Mouse (Mus musculus): ENCODE measurements around the gene Hba-a1. TPM values are rescaled to one million over a fixed set of nuclear protein-coding genes. Genes with fewer than 3 reads are reported as not detected.
"Not testable (repeated sequence)": the region's sequence is repeated elsewhere in the genome, so short reads cannot be mapped to it uniquely, and the experiment has no call there.

The Hba-a1 gene
- polyA plus RNA-seq (2014; fragmentation: Nextera tagmentation; extraction: Ambion mirVana) = 2,022 and 2,164 TPM in 2 replicates

DNA sequence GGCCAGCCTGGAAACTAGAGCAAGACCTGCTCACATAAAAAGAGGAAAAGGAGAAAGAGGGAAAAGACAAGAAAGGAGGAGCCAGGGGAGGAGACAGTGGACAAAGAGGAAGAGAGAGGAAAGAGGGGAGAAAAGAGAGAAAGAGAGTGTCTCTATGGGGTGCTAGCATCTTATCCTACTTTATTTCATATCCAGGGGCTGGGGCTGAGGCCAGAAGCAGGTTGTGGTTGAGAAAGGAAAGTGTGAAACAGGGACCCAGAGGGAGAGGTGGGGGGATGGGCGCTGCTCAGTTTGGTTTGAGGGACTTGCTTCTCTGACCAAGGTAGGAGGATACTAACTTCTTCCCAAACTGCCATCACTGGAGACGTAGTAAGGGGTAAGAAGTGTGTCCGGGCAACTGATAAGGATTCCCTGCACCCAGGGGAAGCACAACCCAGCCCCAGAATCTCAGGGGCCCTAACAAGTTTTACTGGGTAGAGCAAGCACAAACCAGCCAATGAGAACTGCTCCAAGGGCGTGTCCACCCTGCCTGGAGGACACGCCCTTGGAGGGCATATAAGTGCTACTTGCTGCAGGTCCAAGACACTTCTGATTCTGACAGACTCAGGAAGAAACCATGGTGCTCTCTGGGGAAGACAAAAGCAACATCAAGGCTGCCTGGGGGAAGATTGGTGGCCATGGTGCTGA lies at the start of gene Hba-a1:
Hba-a1 (plus strand) TSS at position 421 of the 687 bp plus-strand sequence.
- 29% methylated on average over 1 of the region's 5 CpGs for WGBS
- H3K27ac ChIP-seq (replicated peaks; ENCODE audit: low read depth, low read length); H3K4me3 ChIP-seq (ENCODE audit: low read depth, low read length); H3K4me2 ChIP-seq (ENCODE audit: low read depth, severe bottlenecking); DNase-seq (ENCODE audit: low spot score); H3K9ac ChIP-seq (ENCODE audit: low read length); H3K9me3 ChIP-seq (ENCODE audit: control insufficient read depth, low read length); H3K36me3 ChIP-seq (ENCODE audit: control insufficient read depth, insufficient read depth, low read length); H3K4me1 ChIP-seq (ENCODE audit: control insufficient read depth, insufficient read depth, low read length); H3K27me3 ChIP-seq (ENCODE audit: control insufficient read depth, insufficient read depth, low read length); ATAC-seq (ENCODE audit: insufficient number of reproducible peaks, low FRiP score, low TSS enrichment, low read depth): not testable (repeated sequence)

DNA sequence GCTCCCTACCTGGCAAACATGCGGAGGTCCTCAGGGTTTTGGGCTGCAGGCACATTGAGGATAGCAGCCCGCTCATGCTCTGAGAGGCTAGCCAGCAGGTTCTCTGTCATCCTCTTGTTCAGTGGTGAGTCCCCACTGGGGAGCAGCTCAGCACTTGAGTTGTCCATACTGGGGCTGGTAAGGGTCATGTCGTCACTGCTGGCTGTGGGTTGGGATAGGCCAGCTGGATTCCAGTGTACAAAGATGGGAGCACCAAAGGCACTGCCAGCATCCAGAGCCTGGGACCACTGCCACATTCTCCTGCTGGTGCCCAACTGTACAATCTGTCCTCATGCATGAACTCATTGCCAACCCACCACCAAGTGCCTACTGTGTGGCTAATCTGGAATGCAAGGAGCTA lies 49.4 kb upstream of the Hba-a1 start:
- Histone ChIP-seq H3K4me1 (ENCODE audit: control insufficient read depth, insufficient read depth, low read length) (no peaks in the 10 kb centered on the region), H3K27ac (replicated peaks; ENCODE audit: low read depth, low read length) (no peak overlapping the region), H3K9me3 (ENCODE audit: control insufficient read depth, low read length) (no peaks in the 10 kb centered on the region), H3K27me3 (ENCODE audit: control insufficient read depth, insufficient read depth, low read length) (no peaks in the 10 kb centered on the region), H3K36me3 (ENCODE audit: control insufficient read depth, insufficient read depth, low read length) (peaks cover 6% of the 10 kb centered on the region; the same call in 1 of the 2 replicates), H3K4me3 (ENCODE audit: low read depth, low read length) (no peak overlapping the region), H3K4me2 (ENCODE audit: low read depth, severe bottlenecking) (no peak overlapping the region), H3K9ac (ENCODE audit: low read length) (no peak overlapping the region)
- DNase-seq (ENCODE audit: low spot score) = no peak
- ATAC-seq (ENCODE audit: insufficient number of reproducible peaks, low FRiP score, low TSS enrichment, low read depth) = no peak
- 89% methylated on average over 3 of the region's 3 CpGs for WGBS

DNA sequence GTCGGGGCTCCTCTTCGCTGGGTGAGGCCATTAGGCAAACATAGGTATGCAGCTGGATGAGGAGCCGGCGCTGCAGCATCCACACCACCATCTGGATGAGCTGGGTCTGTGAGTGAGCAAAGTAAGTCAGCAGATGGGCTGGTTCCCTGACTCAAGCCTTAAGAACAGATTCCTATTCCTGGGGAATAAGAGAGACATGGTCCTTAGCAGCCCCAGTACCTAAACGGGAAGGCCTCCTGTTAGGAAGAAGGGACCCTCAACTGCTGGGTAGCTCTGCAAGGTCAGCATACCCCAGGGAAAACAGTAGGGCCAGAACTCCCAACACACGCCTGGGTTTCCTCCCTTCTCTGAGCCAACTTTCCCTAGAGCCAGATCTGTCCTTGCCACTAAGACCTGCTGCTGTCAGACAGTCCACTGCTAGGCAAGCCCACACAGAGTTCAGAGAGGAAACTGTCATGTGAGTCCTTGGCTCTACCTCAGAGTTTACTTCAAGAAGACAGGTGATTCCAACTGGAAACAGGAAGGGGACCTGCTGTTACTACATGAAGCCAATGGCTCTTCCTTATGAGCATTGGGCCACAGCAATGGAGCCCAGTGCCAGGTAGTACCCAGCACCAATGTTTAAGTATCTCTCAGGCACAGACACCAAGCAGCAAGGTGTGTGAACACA lies 48.4 kb upstream of the Hba-a1 start:
- no peak overlapping the region for H3K9ac ChIP-seq (ENCODE audit: low read length)
- WGBS = 92% methylated on average over 6 of the region's 6 CpGs

DNA sequence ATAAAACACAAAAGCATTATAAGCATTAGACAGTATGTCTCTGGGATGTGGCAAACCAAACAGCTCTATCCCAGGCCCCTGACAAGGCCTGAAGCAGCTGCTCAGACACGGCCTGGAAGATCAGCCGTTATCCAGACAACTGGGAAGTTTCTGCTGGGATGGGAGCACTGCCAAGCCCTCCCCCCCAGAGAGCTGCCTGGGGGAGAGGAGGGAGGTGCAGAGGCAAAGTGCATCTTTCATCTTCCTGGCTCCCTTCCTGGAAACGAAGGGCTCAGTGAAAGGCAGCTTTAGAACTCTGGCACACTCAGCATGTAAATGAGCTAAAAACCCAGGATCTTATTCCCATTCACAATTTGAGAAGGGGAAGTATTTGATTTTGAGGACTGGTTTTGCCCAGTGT lies 47.7 kb upstream of the Hba-a1 start:
- Histone ChIP-seq H3K27ac (replicated peaks; ENCODE audit: low read depth, low read length) (no peak overlapping the region), H3K4me2 (ENCODE audit: low read depth, severe bottlenecking) (no peak overlapping the region), H3K4me3 (ENCODE audit: low read depth, low read length) (no peak overlapping the region), H3K36me3 (ENCODE audit: control insufficient read depth, insufficient read depth, low read length) (peaks cover 8% of the 10 kb centered on the region; the same call in 1 of the 2 replicates), H3K27me3 (ENCODE audit: control insufficient read depth, insufficient read depth, low read length) (no peaks in the 10 kb centered on the region), H3K9me3 (ENCODE audit: control insufficient read depth, low read length) (no peaks in the 10 kb centered on the region), H3K9ac (ENCODE audit: low read length) (no peak overlapping the region), H3K4me1 (ENCODE audit: control insufficient read depth, insufficient read depth, low read length) (no peaks in the 10 kb centered on the region)
- no peak for ATAC-seq (ENCODE audit: insufficient number of reproducible peaks, low FRiP score, low TSS enrichment, low read depth)
- 82% methylated on average over 3 of the region's 3 CpGs for WGBS
- DNase-seq (ENCODE audit: low spot score) = no peak

More for the DNA sequence above, 48.4 kb upstream of the Hba-a1 start:
- Histone ChIP-seq H3K4me1 (ENCODE audit: control insufficient read depth, insufficient read depth, low read length) (no peaks in the 10 kb centered on the region), H3K27me3 (ENCODE audit: control insufficient read depth, insufficient read depth, low read length) (no peaks in the 10 kb centered on the region), H3K9me3 (ENCODE audit: control insufficient read depth, low read length) (no peaks in the 10 kb centered on the region), H3K4me2 (ENCODE audit: low read depth, severe bottlenecking) (no peak overlapping the region), H3K27ac (replicated peaks; ENCODE audit: low read depth, low read length) (no peak overlapping the region), H3K36me3 (ENCODE audit: control insufficient read depth, insufficient read depth, low read length) (peaks cover 8% of the 10 kb centered on the region; the same call in 1 of the 2 replicates), H3K4me3 (ENCODE audit: low read depth, low read length) (no peak overlapping the region)
- DNase-seq (ENCODE audit: low spot score) (no peak), ATAC-seq (ENCODE audit: insufficient number of reproducible peaks, low FRiP score, low TSS enrichment, low read depth) (no peak)

DNA sequence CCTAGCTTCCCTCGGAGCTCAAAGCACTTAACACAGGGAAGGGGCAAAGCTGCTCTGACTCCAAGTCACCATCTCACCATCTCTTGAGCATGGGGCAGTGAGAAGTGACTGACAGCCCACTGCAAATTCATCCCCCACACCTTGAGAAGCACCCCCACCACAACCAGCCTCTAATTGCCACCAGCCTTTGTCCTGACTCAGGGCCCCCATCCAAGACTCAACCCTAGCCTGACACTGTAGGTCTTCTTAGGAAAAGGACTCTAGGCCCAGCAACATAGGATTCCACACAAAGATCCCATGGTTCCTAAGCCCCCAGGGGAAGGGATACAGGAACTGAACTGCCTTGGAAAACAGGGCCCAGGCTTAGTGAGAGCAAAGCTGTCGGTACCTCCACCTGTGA lies 47.2 kb upstream of the Hba-a1 start:
- H3K9me3 ChIP-seq (ENCODE audit: control insufficient read depth, low read length) = no peaks in the 10 kb centered on the region
- no peaks in the 10 kb centered on the region for H3K4me1 ChIP-seq (ENCODE audit: control insufficient read depth, insufficient read depth, low read length)
- no peak overlapping the region for H3K9ac ChIP-seq (ENCODE audit: low read length)
- DNase-seq (ENCODE audit: low spot score) (no peak), ATAC-seq (ENCODE audit: insufficient number of reproducible peaks, low FRiP score, low TSS enrichment, low read depth) (no peak)
- H3K27ac ChIP-seq (replicated peaks; ENCODE audit: low read depth, low read length) = no peak overlapping the region
- H3K4me3 ChIP-seq (ENCODE audit: low read depth, low read length) = no peak overlapping the region
- peaks cover 8% of the 10 kb centered on the region; the same call in 1 of the 2 replicates for H3K36me3 ChIP-seq (ENCODE audit: control insufficient read depth, insufficient read depth, low read length)
- H3K27me3 ChIP-seq (ENCODE audit: control insufficient read depth, insufficient read depth, low read length) = no peaks in the 10 kb centered on the region
- H3K4me2 ChIP-seq (ENCODE audit: low read depth, severe bottlenecking) = no peak overlapping the region
- WGBS = 83% methylated on average over 2 of the region's 2 CpGs

DNA sequence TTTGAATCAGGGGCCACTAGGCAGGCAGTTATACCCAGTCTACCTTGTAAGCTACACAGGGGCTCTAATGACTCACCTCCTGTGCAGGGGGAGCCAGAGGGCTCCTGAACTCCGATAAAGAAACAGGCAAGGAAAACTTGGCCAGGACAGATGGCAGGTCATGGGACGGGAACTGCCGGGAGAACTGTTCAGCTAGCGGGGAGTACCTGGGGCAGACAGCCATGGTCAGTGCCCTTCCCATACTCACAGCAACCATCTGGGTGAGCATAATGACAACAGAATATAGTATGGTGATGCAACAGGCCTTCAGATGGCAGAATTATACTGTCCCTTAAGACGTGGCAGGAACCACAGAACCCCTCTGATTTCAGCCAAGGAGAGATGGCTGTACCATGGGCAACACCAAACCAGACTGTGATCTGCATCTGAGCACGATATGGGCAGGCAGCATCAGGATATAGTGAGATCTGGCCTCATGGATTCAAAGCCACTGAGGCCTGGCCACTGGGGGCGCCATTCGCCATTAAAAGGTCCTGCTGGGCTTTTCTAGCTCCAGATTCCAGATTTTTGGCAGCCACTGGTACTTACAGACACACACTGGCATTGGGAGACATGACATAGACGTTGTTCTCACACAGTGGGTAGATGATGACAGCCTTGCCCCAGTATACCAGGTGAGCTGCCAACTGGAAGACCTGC lies 46.5 kb upstream of the Hba-a1 start:
- H3K36me3 ChIP-seq (ENCODE audit: control insufficient read depth, insufficient read depth, low read length) = peaks cover 7% of the 10 kb centered on the region; the same call in 1 of the 2 replicates
- WGBS = 64% methylated on average over 9 of the region's 9 CpGs
- no peak for ATAC-seq (ENCODE audit: insufficient number of reproducible peaks, low FRiP score, low TSS enrichment, low read depth)

DNA sequence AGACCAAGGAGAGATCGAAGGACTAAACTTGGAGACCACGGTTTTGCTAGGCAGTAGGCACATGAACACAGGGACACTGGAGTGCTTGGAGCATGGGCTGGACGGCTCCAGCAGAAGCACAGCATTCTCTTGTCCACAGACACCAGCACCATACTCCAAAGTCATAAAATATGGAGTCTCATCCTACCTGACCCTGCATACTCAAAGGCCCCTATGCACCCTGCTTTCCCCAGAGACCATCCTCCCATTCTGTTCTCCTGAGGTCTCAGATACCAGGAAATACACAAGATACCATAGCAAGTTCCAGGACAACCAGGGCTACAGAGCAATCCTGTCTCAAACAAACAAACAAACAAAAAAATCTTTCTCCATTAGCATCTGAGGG lies 45.9 kb upstream of the Hba-a1 start:
- DNase-seq (ENCODE audit: low spot score) (no peak), ATAC-seq (ENCODE audit: insufficient number of reproducible peaks, low FRiP score, low TSS enrichment, low read depth) (no peak)
- Histone ChIP-seq H3K4me2 (ENCODE audit: low read depth, severe bottlenecking) (no peak overlapping the region), H3K27me3 (ENCODE audit: control insufficient read depth, insufficient read depth, low read length) (no peaks in the 10 kb centered on the region), H3K36me3 (ENCODE audit: control insufficient read depth, insufficient read depth, low read length) (peaks cover 7% of the 10 kb centered on the region; the same call in 1 of the 2 replicates), H3K9ac (ENCODE audit: low read length) (no peak overlapping the region), H3K9me3 (ENCODE audit: control insufficient read depth, low read length) (no peaks in the 10 kb centered on the region), H3K4me1 (ENCODE audit: control insufficient read depth, insufficient read depth, low read length) (no peaks in the 10 kb centered on the region), H3K27ac (replicated peaks; ENCODE audit: low read depth, low read length) (no peak overlapping the region), H3K4me3 (ENCODE audit: low read depth, low read length) (no peak overlapping the region)
- WGBS = 89% methylated on average over 3 of the region's 3 CpGs

More for the DNA sequence above, 46.5 kb upstream of the Hba-a1 start:
- Histone ChIP-seq H3K4me2 (ENCODE audit: low read depth, severe bottlenecking) (no peak overlapping the region), H3K4me1 (ENCODE audit: control insufficient read depth, insufficient read depth, low read length) (no peaks in the 10 kb centered on the region), H3K27me3 (ENCODE audit: control insufficient read depth, insufficient read depth, low read length) (no peaks in the 10 kb centered on the region), H3K4me3 (ENCODE audit: low read depth, low read length) (no peak overlapping the region), H3K9ac (ENCODE audit: low read length) (no peak overlapping the region), H3K27ac (replicated peaks; ENCODE audit: low read depth, low read length) (no peak overlapping the region), H3K9me3 (ENCODE audit: control insufficient read depth, low read length) (no peaks in the 10 kb centered on the region)
- DNase-seq (ENCODE audit: low spot score) = peak; percentile 73

DNA sequence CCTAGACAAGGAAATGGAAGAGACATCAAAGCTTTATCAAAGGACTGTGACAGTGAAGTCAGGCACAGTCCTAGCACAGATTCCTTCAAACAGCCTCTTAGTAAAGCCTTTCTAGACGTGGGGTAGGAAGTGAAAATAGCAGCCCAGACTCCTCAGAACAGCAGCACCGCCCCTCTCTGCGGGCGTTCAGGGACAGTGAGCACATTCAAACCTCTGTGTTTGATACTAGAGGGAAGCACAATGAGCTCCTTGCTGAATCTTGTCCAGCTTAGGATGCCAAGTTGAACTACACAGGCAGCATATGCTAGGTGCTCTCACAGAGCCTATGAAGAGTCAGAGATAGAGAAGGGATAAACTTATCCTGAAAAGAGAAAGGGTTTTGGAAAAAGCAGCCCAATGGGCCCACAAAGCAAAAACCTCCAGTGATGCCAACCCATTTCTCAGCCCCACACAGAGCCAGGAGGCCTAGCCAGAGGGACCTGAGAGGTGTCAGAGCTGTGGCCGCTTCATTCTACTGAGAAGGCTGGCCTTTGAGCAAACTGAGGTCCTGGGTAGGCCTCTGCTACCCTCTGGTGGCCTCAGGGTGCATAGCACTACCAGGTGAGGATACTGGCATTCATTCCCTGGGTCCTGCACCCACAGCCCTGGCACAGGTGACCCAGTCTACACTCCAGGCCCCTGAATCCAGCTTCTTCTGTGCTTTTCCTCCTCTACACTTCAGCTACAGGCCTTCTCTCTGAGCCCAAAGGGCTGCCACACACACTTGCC lies 45.0 kb upstream of the Hba-a1 start:
- WGBS = 67% methylated on average over 5 of the region's 5 CpGs
- Histone ChIP-seq H3K4me1 (ENCODE audit: control insufficient read depth, insufficient read depth, low read length) (no peaks in the 10 kb centered on the region), H3K4me2 (ENCODE audit: low read depth, severe bottlenecking) (no peak overlapping the region), H3K36me3 (ENCODE audit: control insufficient read depth, insufficient read depth, low read length) (peaks cover 5% of the 10 kb centered on the region; the same call in 1 of the 2 replicates), H3K9ac (ENCODE audit: low read length) (no peak overlapping the region), H3K9me3 (ENCODE audit: control insufficient read depth, low read length) (no peaks in the 10 kb centered on the region), H3K27me3 (ENCODE audit: control insufficient read depth, insufficient read depth, low read length) (no peaks in the 10 kb centered on the region), H3K4me3 (ENCODE audit: low read depth, low read length) (no peak overlapping the region), H3K27ac (replicated peaks; ENCODE audit: low read depth, low read length) (no peak overlapping the region)
- DNase-seq (ENCODE audit: low spot score) (peak; percentile 80), ATAC-seq (ENCODE audit: insufficient number of reproducible peaks, low FRiP score, low TSS enrichment, low read depth) (0 out of 2 replicates have a peak, but pooled peaks have one; percentile 49)

All from limb, embryonic 11.5 days (tissue).